Mouse (Mus musculus): ENCODE results near the gene Tmco4.

DNA sequence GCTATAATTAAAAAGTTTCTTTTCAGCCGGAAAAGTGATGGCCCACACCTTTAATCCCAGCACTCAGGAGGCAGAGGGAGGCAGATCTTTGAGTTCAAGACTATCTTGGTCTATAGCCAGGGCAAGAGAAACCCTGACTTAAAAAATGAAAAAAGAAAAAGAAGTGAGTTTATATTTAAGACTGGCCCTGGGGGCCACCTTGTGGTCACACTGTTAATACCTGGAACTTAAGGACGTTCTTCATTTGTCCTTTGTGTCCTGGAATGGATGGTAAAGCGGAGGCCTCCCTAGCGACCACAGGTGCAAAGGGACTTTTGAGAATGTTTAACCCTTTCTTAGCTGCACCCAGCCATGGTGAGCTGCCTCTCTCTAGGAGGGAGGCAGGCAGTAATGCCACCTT lies 106.0 kb downstream of the Tmco4 start:
- TF ChIP-seq GATA1 (IDR thresholded peaks at IDR 0.05; ENCODE audit: borderline replicate concordance, low read length) = no peak
- TF ChIP-seq FLI1 (IDR thresholded peaks at IDR 0.05; ENCODE audit: low read length) = no peak
